In genomic region chrX:151520458-151521322, GRCm38 (mm10) we compare ENCODE assay signal across 8 mouse cellular contexts. TPM values are rescaled to one million over a fixed set of nuclear protein-coding genes. Genes with fewer than 3 reads are reported as not detected.
DNase-seq lines count a peak whose midpoint lies in the region; ATAC-seq lines count a peak whose summit lies in the region.

Gene Phf8, plus strand, starts transcription at chrX:151520672.

- H3K9me3 ChIP-seq in hindbrain, embryonic 16.5 days (ENCODE audit: control insufficient read depth, low read length): 0 out of 2 replicates have a peak, but pooled peaks cover 3% of the 10 kb centered on the region

- H3K36me3 ChIP-seq in hindbrain, embryonic 16.5 days (ENCODE audit: control insufficient read depth, insufficient read depth, low read length): no peaks in the 10 kb centered on the region
- no peaks in the 10 kb centered on the region for H3K36me3 ChIP-seq in macrophage (ENCODE audit: inconsistent target)

- peaks cover 3% of the 10 kb centered on the region for H3K4me1 ChIP-seq in hindbrain, embryonic 16.5 days (ENCODE audit: control insufficient read depth, insufficient read depth, low read depth, low read length)

- H3K27me3 ChIP-seq in hindbrain, embryonic 16.5 days (replicated peaks; ENCODE audit: control insufficient read depth, insufficient read depth, low read length): no peaks in the 10 kb centered on the region

- 21% methylated on average over 64 of the region's 68 CpGs for WGBS in hindbrain, embryonic 16.5 days
- 19% methylated on average over 66 of the region's 68 CpGs for WGBS in macrophage (ENCODE audit: missing documents)

- DNase-seq in WW6 (ENCODE audit: low read depth, low spot score): peak; percentile 75
- peak; percentile 67 to 91 for DNase-seq in cerebellum, postnatal 4 days (ENCODE audit: low spot score in 2 of 2)
- DNase-seq in gastrocnemius, adult 18-20 months (ENCODE audit: low spot score): peak; percentile 94
- peak; percentile 90 to 93 for DNase-seq in left cerebral cortex, adult 18-20 months (ENCODE audit: low spot score in 2 of 2)
- DNase-seq in right cerebral cortex, adult 18-20 months: peak; percentile 96
- DNase-seq in urinary bladder, postnatal 10 days (ENCODE audit: low spot score): peak; percentile 79

- peak within 1 kb of the TSS; percentile 98 for H3K27ac ChIP-seq in hindbrain, embryonic 16.5 days (ENCODE audit: low read depth, low read length)
- peak within 1 kb of the TSS; percentile 66 for H3K27ac ChIP-seq in macrophage

- H3K4me2 ChIP-seq in hindbrain, embryonic 16.5 days (ENCODE audit: low read length): peak within 1 kb of the TSS; percentile 70

- peak; percentile 98 for ATAC-seq in hindbrain, embryonic 16.5 days

- H3K9ac ChIP-seq in hindbrain, embryonic 16.5 days (ENCODE audit: low read depth, low read length): peak within 1 kb of the TSS; percentile 82

- H3K79me2 ChIP-seq in macrophage (ENCODE audit: inconsistent target): peaks cover 30% of the 10 kb centered on the region; the same call in 1 of the 2 replicates

- H3K4me3 ChIP-seq in hindbrain, embryonic 16.5 days (ENCODE audit: low read length): peak within 1 kb of the TSS; percentile 58
- peak within 1 kb of the TSS; percentile 76 for H3K4me3 ChIP-seq in macrophage (ENCODE audit: inconsistent target)

RNA-seq across cellular contexts. Expression of gene Phf8, which starts in this region (rescaled TPM):
- total RNA-seq in gastrocnemius, adult 18-20 months (2021): 1 to 10 TPM; 8.8 to 9.3 TPM
- 14.4 and 17.2 TPM in 2 replicates for polyA plus RNA-seq in hindbrain, embryonic 16.5 days (2015; fragmentation: Nextera tagmentation; extraction: Ambion mirVana)
- 10 to 100 TPM; 27.2 to 29.4 TPM for total RNA-seq in left cerebral cortex, adult 18-20 months (2021)
- 100 to 1,000 TPM in 12 of 26 experiments, 10 to 100 TPM in 14; 32.9 to 170 (median 98.7) TPM for total RNA-seq in macrophage (2018; cell fraction: chromatin; rRNA removed)
- total RNA-seq in macrophage (2018; cell fraction: cytosol; rRNA removed): 10 to 100 TPM; 14.6 to 27.1 (median 20.8) TPM
- total RNA-seq in macrophage (2018; cell fraction: nucleus; rRNA removed): 10 to 100 TPM; 27.4 to 97.0 (median 52.0) TPM
- polyA plus RNA-seq in macrophage (2018): 13.9 to 24.0 TPM (median 15.0 TPM) in 3 replicates

Comparison
In these comparisons a context has a peak if more than half of its experiments do, and no peak if none do; other contexts are left out.
1. Peak in every context shown above with its lines: DNase-seq, ATAC-seq, H3K4me3 ChIP-seq and H3K27ac ChIP-seq.